27 mouse cellular contexts compared by ENCODE assay signal in genomic region chr14:12404724-12405123, GRCm38 (mm10). TPM values are rescaled to one million over a fixed set of nuclear protein-coding genes. Genes with fewer than 3 reads are reported as not detected.
"Had no signal": no experiment of that assay in that cellular context is flagged by ENCODE, and none has a peak within 500 bp of the region (broad histone marks: within the 10 kb centered on the region; RNA-seq: fewer than 3 reads in every experiment).

No protein-coding gene starts in this region.

- H3K4me3 ChIP-seq: kidney, embryonic 15.5 days; left cerebral cortex, adult 2 months; limb, embryonic 12.5 days; liver, embryonic 12.5 days; liver, embryonic 15.5 days; lung, embryonic 15.5 days; megakaryocyte, embryonic 14.5 days; midbrain, embryonic 10.5 days; midbrain, embryonic 13.5 days; myocyte; neural tube, embryonic 13.5 days had no signal

- H3K27me3 ChIP-seq: limb, embryonic 12.5 days; liver, embryonic 12.5 days; liver, embryonic 15.5 days; lung, embryonic 15.5 days; megakaryocyte, embryonic 14.5 days had no signal

- H3K4me2 ChIP-seq: kidney, embryonic 15.5 days; limb, embryonic 12.5 days; liver, embryonic 12.5 days; liver, embryonic 15.5 days; lung, embryonic 15.5 days; midbrain, embryonic 13.5 days; neural tube, embryonic 13.5 days had no signal

- H3K27ac ChIP-seq: kidney, embryonic 15.5 days; left cerebral cortex, adult 2 months; limb, embryonic 12.5 days; liver, embryonic 12.5 days; liver, embryonic 15.5 days; lung, embryonic 15.5 days; midbrain, embryonic 10.5 days; midbrain, embryonic 13.5 days; neural tube, embryonic 13.5 days had no signal

- H3K9me3 ChIP-seq: kidney, embryonic 15.5 days; limb, embryonic 12.5 days; liver, embryonic 12.5 days; liver, embryonic 15.5 days; lung, embryonic 15.5 days; megakaryocyte, embryonic 14.5 days; midbrain, embryonic 10.5 days; midbrain, embryonic 13.5 days; neural tube, embryonic 13.5 days had no signal

- H3K9ac ChIP-seq: kidney, embryonic 15.5 days; limb, embryonic 12.5 days; liver, embryonic 12.5 days; liver, embryonic 15.5 days; lung, embryonic 15.5 days; midbrain, embryonic 13.5 days; neural tube, embryonic 13.5 days had no signal

- H3K36me3 ChIP-seq: kidney, embryonic 15.5 days; limb, embryonic 12.5 days; liver, embryonic 12.5 days; liver, embryonic 15.5 days; lung, embryonic 15.5 days; midbrain, embryonic 10.5 days had no signal

- H3K4me1 ChIP-seq: kidney, embryonic 15.5 days; liver, embryonic 12.5 days; liver, embryonic 15.5 days; lung, embryonic 15.5 days; megakaryocyte, embryonic 14.5 days; midbrain, embryonic 10.5 days; neural tube, embryonic 13.5 days had no signal

- ATAC-seq: liver, embryonic 12.5 days; midbrain, embryonic 13.5 days; midbrain, embryonic 16.5 days had no signal

- DNase-seq: kidney, postnatal 10 days; kidney, postnatal 36 days; layer of hippocampus, postnatal 36 days; liver; lung, adult 18-20 months; lung, postnatal 10 days; lung, postnatal 36 days; retina, postnatal 1 day; thymus, adult 18-20 months; thymus, postnatal 36 days had no signal

RNA-seq across cellular contexts. Expression of gene Fezf2, which starts 56.7 kb away (rescaled TPM):
- polyA plus RNA-seq: kidney, embryonic 15.5 days; liver, embryonic 12.5 days; myocyte; neural tube, embryonic 13.5 days; small intestine, adult 2 months; spleen, adult 2 months; stomach, embryonic 16.5 days; testis, adult 2 months; urinary bladder, adult 2 months had no signal
